Mouse (Mus musculus) kidney, postnatal 0 days (tissue): Measurements from ENCODE around the gene Dpagt1. TPM values are rescaled to one million over a fixed set of nuclear protein-coding genes. Genes with fewer than 3 reads are reported as not detected.

ENCODE experiments used
- ATAC-seq: fragments of 200-750 bp; cut with Nextera tagmentation; replicated peaks from 2 replicates; pipeline ENCODE4 v1.8.0; 2017; ENCODE audit warnings: low read depth, moderate number of reproducible peaks, moderate TSS enrichment, moderate library complexity; ENCODE audit not compliant: low FRiP score
- DNase-seq: peaks from one replicate; pipeline ENCODE4 v3.0.0-alpha.2; 2016; ENCODE audit warnings: low spot score
- H3K27ac ChIP-seq: fragments of 300-500 bp; sonication (generic); 2 replicates; pipeline ENCODE4 v1.5.1; 2014; ENCODE audit warnings: mild to moderate bottlenecking
- H3K27me3 ChIP-seq: fragments of 300-500 bp; sonication (generic); 2 replicates; pipeline ENCODE4 v1.6.1; 2014; ENCODE audit warnings: low read length, mixed read lengths; ENCODE audit not compliant: insufficient read depth
- H3K36me3 ChIP-seq: fragments of 300-500 bp; sonication (generic); 2 replicates; pipeline ENCODE4 v1.6.1; 2014; ENCODE audit warnings: low read length, mixed read lengths; ENCODE audit not compliant: insufficient read depth
- H3K4me1 ChIP-seq: fragments of 300-500 bp; sonication (generic); replicated peaks from 2 replicates; pipeline ENCODE4 v1.6.1; 2014; ENCODE audit warnings: antibody characterized with exemption, low read length, mixed read lengths; ENCODE audit not compliant: insufficient read depth
- H3K4me2 ChIP-seq: fragments of 300-500 bp; sonication (generic); 2 replicates; pipeline ENCODE4 v1.6.1; 2014; ENCODE audit warnings: mild to moderate bottlenecking, low read length, moderate library complexity, mixed read lengths
- H3K4me3 ChIP-seq: fragments of 300-500 bp; sonication (generic); replicated peaks from 2 replicates; pipeline ENCODE4 v1.5.1; 2014; ENCODE audit warnings: low read depth, low read length
- H3K9ac ChIP-seq: fragments of 300-500 bp; sonication (generic); 2 replicates; pipeline ENCODE4 v1.6.1; 2014; ENCODE audit warnings: low read depth, low read length
- H3K9me3 ChIP-seq: fragments of 300-500 bp; sonication (generic); replicated peaks from 2 replicates; pipeline ENCODE4 v1.6.1; 2016; ENCODE audit warnings: low read length, inconsistent platforms, mixed read lengths
- CTCF ChIP-seq: IDR thresholded peaks from 2 replicates; pipeline ENCODE4 v1.5.1; 2016; ENCODE audit warnings: antibody characterized with exemption, low read depth, mild to moderate bottlenecking, moderate library complexity
- WGBS: fragments of 180-500 bp; shearing (Covaris S2); extraction: QIAGEN DNeasy Blood & Tissue Kit; methylation state at CpG from one replicate; pipeline ENCODE4 v1.1.7; 2014; 5-methylcytosine and 5-hydroxymethylcytosine counted together
- polyA plus RNA-seq: library from polyadenylated mRNA; unstranded; fragments of >200 nt; fragmentation: Nextera tagmentation; extraction: Ambion mirVana; gene quantifications from 2 replicates; pipeline ENCODE4 v1.2.1, GENCODE M21; 2015

The Dpagt1 gene
- polyA plus RNA-seq, 1 experiment from 2014 or later: 32.2 TPM

DNA sequence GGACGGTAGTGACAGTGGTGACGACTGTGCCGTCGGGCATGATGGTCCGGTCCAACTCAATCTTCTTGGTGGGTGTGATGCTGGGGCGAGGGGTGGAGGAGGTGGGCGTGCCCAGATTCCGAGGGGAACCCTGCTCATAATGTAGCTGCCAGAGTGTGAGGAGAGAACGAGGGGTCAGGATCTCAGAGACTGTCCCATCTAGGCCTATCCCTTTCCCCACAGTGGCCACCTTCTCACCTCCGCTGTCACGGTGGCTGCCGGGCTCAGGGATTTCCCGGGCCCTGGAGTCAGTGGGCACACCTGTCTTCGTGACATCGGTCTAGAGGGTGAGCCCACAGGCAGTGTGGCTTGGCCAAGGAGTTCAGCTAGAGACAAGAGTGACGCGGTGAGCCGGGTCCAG lies 10.9 kb upstream of the Dpagt1 start:
- Histone ChIP-seq H3K4me1 (peaks cover 19% of the 10 kb centered on the region), H3K27me3 (no peaks in the 10 kb centered on the region), H3K9me3 (no peaks in the 10 kb centered on the region), H3K4me2 (no peak overlapping the region), H3K27ac (no peak overlapping the region), H3K9ac (no peak overlapping the region), H3K36me3 (peaks cover 37% of the 10 kb centered on the region), H3K4me3 (no peak overlapping the region)
- TF ChIP-seq CTCF: no peak
- WGBS: 94% methylated on average over 18 of the region's 18 CpGs
- ATAC-seq (no peak), DNase-seq (no peak)

DNA sequence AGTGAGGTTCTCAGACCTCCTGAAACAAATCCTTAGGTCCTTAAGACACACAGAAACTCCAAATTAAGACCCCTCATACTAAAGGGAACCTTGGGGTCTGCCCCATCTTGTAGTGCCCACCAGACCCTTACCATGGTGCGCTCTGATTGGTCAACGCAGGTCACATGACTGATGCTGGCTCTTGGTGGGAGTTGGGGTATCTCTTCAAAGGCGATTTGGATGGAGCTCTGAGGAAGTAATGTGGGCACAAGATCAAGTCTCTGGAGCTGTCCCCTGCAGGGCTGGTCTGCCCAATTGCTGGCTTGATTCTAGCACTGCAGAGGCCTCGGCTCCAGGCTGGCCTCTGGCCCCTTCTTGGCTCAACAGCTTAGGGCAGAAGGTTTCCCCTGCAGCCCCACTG lies 8.4 kb upstream of the Dpagt1 start:
- Histone ChIP-seq H3K4me3 (no peak overlapping the region), H3K4me2 (peak overlapping the region; percentile 93; the same call in 1 of the 2 replicates)

DNA sequence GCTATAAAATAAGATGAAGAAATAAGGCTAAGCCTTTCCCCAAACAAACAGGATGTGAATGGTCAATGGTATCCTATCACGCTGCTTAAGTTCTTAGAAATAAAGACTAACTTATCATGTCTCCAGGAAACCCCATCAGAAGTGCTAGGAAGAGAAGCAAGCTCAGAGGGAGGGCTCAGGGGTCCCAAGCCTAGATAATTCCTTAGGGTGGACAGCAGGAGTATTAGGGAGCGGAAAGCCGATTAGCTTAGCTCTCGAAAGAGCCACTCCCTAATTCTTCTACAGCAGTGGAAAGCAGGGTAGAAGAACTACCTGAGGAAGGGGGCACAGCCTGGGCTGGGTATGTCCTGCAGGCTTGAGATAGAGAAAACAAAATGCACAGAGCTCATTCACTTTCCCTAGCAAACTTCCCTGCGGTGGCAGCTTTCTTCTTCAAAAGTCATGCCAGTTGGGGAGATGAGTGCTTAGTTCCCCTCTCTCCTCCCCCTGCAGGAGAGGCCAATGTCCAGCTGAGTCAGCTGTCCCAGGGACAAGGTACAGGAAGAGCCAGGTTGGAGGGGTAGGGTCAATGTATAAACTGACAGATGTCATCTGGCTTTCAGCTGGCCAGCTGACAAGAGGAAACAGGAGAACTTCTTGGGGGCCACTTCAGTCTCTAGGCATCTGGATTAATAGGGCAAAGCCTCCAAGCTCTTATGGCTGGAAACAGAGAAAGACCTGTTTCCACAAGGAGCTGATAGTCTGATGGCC lies 7.6 kb upstream of the Dpagt1 start:
- peak overlapping the region; percentile 88; the same call in 1 of the 2 replicates for H3K9ac ChIP-seq

More for the DNA sequence above, 8.4 kb upstream of the Dpagt1 start:
- 72% methylated on average over 4 of the region's 4 CpGs for WGBS
- no peak for TF ChIP-seq CTCF
- Histone ChIP-seq H3K4me1 (peaks cover 16% of the 10 kb centered on the region), H3K27me3 (no peaks in the 10 kb centered on the region), H3K9me3 (no peaks in the 10 kb centered on the region), H3K36me3 (peaks cover 37% of the 10 kb centered on the region), H3K9ac (no peak overlapping the region), H3K27ac (no peak overlapping the region)
- ATAC-seq (no peak), DNase-seq (no peak)

DNA sequence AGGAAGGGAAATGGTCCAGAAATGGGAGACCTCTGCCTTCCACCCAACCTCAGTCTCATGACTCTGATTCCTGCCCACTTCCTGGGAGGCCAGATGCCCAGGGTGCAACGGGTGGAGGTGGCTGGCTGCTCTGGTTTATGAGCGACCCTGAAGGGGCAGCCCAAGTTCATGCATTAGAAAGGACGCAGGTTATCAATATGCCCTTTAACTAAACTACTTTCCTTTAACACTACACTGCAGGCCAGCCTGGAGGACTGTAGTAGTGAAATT lies 7.1 kb upstream of the Dpagt1 start:
- no peak for TF ChIP-seq CTCF
- H3K9ac ChIP-seq: peak overlapping the region; percentile 88; the same call in 1 of the 2 replicates
- peaks cover 25% of the 10 kb centered on the region for H3K36me3 ChIP-seq
- no peak for ATAC-seq
- peak overlapping the region; percentile 84 for H3K4me3 ChIP-seq
- WGBS: 32% methylated on average over 3 of the region's 3 CpGs
- no peaks in the 10 kb centered on the region for H3K9me3 ChIP-seq
- DNase-seq: no peak
- peak overlapping the region; percentile 93 for H3K4me2 ChIP-seq
- peak overlapping the region; percentile 81 for H3K27ac ChIP-seq
- H3K4me1 ChIP-seq: peaks cover 16% of the 10 kb centered on the region
- H3K27me3 ChIP-seq: no peaks in the 10 kb centered on the region

More for the DNA sequence above, 7.6 kb upstream of the Dpagt1 start:
- peak overlapping the region; percentile 93 for H3K4me2 ChIP-seq
- peak; percentile 57 for ATAC-seq
- no peaks in the 10 kb centered on the region for H3K27me3 ChIP-seq
- no peaks in the 10 kb centered on the region for H3K9me3 ChIP-seq
- H3K27ac ChIP-seq: peak overlapping the region; percentile 81; the same call in 1 of the 2 replicates
- 57% methylated on average over 5 of the region's 5 CpGs for WGBS
- peaks cover 30% of the 10 kb centered on the region for H3K36me3 ChIP-seq
- no peak for TF ChIP-seq CTCF
- H3K4me1 ChIP-seq: peaks cover 16% of the 10 kb centered on the region
- peak overlapping the region; percentile 84 for H3K4me3 ChIP-seq
- DNase-seq: no peak

DNA sequence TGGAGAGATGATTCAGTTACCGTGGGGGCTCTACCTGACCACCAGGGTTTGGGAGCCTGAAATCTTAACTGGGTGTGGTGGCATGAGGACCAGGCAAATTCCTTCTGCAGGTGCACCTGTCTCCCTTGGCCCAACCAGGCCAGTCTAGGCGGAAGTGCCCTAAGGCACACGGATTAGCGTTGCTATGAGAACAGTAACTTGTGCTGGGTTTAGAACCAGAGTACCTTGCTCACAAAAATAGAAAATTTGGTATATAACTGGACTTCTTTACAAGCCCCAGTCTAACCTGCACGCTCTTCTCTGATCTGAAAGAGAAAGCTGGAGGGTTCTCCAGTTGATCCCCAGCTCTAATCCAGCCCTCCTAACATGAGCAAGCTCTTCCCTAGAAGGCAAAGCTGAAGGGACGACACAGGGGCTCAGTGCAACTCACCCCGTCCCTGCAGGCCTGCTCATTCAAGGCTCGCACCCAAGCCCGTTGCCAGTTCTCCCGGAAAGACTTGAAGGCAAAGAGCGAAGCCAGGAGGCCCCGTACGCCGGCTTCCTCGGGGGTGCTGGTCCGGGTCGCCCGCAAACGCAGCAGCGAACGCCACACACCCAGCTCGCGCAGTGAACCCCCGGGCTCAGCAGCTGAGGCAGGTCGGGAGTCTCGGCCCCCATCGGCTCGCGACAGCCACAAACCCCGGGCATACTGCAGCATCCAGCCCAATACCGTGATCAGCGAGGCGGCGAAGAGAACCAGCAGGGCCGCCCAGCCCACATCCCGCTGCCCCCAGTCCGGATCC lies 6.5 kb upstream of the Dpagt1 start:
- Histone ChIP-seq H3K36me3 (peaks cover 20% of the 10 kb centered on the region), H3K9me3 (no peaks in the 10 kb centered on the region), H3K9ac (peak overlapping the region; percentile 88), H3K27ac (peak overlapping the region; percentile 81), H3K4me2 (peak overlapping the region; percentile 93), H3K4me1 (peaks cover 16% of the 10 kb centered on the region), H3K4me3 (peak overlapping the region; percentile 84), H3K27me3 (no peaks in the 10 kb centered on the region)
- no peak for TF ChIP-seq CTCF
- ATAC-seq (no peak), DNase-seq (no peak)
- WGBS: 2% methylated on average over 37 of the region's 37 CpGs

DNA sequence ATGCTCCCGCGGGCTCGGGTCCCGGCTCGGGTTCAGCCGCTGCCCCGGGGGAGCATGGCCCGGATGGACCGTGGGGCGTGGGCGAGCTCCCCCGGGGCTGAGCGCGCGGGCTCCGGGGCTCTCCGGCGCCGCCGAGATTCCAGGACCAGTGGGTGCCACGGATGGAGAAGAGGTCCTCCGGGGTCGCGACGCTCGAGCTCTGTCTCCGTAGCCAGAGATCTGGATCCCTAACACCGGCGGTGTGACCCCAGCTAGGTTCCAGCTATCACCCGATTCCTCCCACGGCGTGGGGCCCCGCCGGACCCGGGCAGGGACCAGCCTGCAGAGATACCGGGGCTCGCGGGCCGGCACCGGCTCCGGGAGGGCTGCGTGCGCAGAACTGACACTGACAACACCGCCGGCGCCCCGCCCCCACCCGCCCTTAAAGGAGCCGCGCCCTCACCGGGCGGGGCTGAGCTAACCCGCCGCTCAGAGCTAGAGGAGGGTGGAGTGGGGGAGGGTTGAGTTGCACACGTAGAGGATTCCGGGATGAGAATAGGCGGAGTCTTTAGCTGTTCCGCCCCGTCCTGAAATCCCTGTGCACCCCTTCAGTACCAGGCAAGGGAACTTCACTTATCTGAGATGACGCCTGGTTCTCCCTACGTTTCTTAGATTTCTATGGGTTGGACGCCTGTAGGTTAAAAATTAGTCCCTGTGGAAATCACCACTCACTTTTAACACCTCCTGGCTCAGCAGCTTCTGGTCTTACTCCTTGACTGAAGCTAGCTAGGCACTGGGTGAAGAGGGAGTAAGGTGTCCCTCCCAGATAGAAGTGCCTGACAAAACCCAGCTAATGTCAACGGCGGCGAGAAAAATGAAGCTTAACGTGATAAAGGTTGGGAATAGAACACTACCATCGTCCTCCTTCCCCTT lies 5.7 kb upstream of the Dpagt1 start, which contains the start of gene C2cd2l:
C2cd2l (minus strand) TSS at position 399 of the 912 bp plus-strand sequence.
- no peaks in the 10 kb centered on the region for H3K27me3 ChIP-seq
- H3K36me3 ChIP-seq: peaks cover 15% of the 10 kb centered on the region
- ATAC-seq (peak; percentile 95), DNase-seq (peak; percentile 99)
- peak within 1 kb of the TSS; percentile 84 for H3K4me3 ChIP-seq
- H3K4me1 ChIP-seq: peaks cover 16% of the 10 kb centered on the region
- peak within 1 kb of the TSS; percentile 81 for H3K27ac ChIP-seq
- no peak for TF ChIP-seq CTCF
- H3K4me2 ChIP-seq: peak within 1 kb of the TSS; percentile 93
- peak within 1 kb of the TSS; percentile 88 for H3K9ac ChIP-seq
- H3K9me3 ChIP-seq: no peaks in the 10 kb centered on the region
- under 1% methylated on average over 67 of the region's 67 CpGs for WGBS
